Mouse (Mus musculus) embryonic facial prominence, embryonic 11.5 days (tissue): Measurements from ENCODE around the gene Gm6401. TPM values are rescaled to one million over a fixed set of nuclear protein-coding genes. Genes with fewer than 3 reads are reported as not detected.
"Not testable (repeated sequence)": the region's sequence is repeated elsewhere in the genome, so short reads cannot be mapped to it uniquely, and the experiment has no call there.

Source experiments
- ATAC-seq: fragments of 200-750 bp; cut with Nextera tagmentation; replicated peaks from 2 replicates; pipeline ENCODE4 v1.8.0; 2017; ENCODE audit warnings: low read depth; ENCODE audit not compliant: insufficient number of reproducible peaks, low FRiP score, low TSS enrichment
- DNase-seq: peaks from one replicate; pipeline ENCODE4 v3.0.0-alpha.2; 2015; ENCODE audit warnings: low spot score
- H3K27ac ChIP-seq: fragments of 300-500 bp; sonication (generic); replicated peaks from 2 replicates; pipeline ENCODE4 v1.5.1; 2014; ENCODE audit warnings: mild to moderate bottlenecking, low read depth, low read length, control low read depth
- H3K27me3 ChIP-seq: fragments of 300-500 bp; sonication (generic); 2 replicates; pipeline ENCODE4 v1.6.1; 2014; ENCODE audit warnings: mild to moderate bottlenecking, low read length, moderate library complexity, mixed read lengths; ENCODE audit not compliant: control insufficient read depth, insufficient read depth
- H3K36me3 ChIP-seq: fragments of 300-500 bp; sonication (generic); replicated peaks from 2 replicates; pipeline ENCODE4 v1.6.1; 2014; ENCODE audit warnings: low read depth, mild to moderate bottlenecking, low read length, moderate library complexity, mixed read lengths; ENCODE audit not compliant: control insufficient read depth, insufficient read depth
- H3K4me1 ChIP-seq: fragments of 300-500 bp; sonication (generic); 2 replicates; pipeline ENCODE4 v1.6.1; 2014; ENCODE audit warnings: low read length, mixed read lengths; ENCODE audit not compliant: control insufficient read depth, insufficient read depth
- H3K4me2 ChIP-seq: fragments of 300-500 bp; sonication (generic); 2 replicates; pipeline ENCODE4 v1.6.1; 2014; ENCODE audit warnings: low read depth, mild to moderate bottlenecking, control low read depth, low read length, moderate library complexity
- H3K4me3 ChIP-seq: fragments of 300-500 bp; sonication (generic); 2 replicates; pipeline ENCODE4 v1.5.1; 2014; ENCODE audit warnings: low read depth, low read length, control low read depth
- H3K9ac ChIP-seq: fragments of 300-500 bp; sonication (generic); replicated peaks from 2 replicates; pipeline ENCODE4 v1.6.1; 2014; ENCODE audit warnings: mild to moderate bottlenecking, control low read depth, low read length
- H3K9me3 ChIP-seq: fragments of 300-500 bp; sonication (generic); replicated peaks from 2 replicates; pipeline ENCODE4 v1.6.1; 2016; ENCODE audit warnings: mild to moderate bottlenecking, low read length, inconsistent platforms, mixed read lengths; ENCODE audit not compliant: control insufficient read depth
- WGBS: fragments of 180-500 bp; shearing (Covaris S2); extraction: QIAGEN DNeasy Blood & Tissue Kit; methylation state at CpG from one replicate; pipeline ENCODE4 v1.1.7; 2014; 5-methylcytosine and 5-hydroxymethylcytosine counted together
- polyA plus RNA-seq: library from polyadenylated mRNA; unstranded; fragments of >200 nt; fragmentation: Nextera tagmentation; extraction: Ambion mirVana; gene quantifications from 2 replicates; pipeline ENCODE4 v1.2.1, GENCODE M21; 2014

Gene Gm6401
- not detected in 2 replicates for polyA plus RNA-seq

- H3K4me1 ChIP-seq, DNase-seq, ATAC-seq, H3K27ac ChIP-seq, H3K9me3 ChIP-seq, H3K9ac ChIP-seq, H3K4me2 ChIP-seq, H3K36me3 ChIP-seq, H3K27me3 ChIP-seq, H3K4me3 ChIP-seq: not testable (repeated sequence)
- 75% methylated on average over 1 of the region's 1 CpGs for WGBS
Observed at GRCm38 (mm10) chr14:41967827-41968226, at the start of gene Gm6401. Gene Gm6401 (minus strand): TSS chr14:41967927.

DNA sequence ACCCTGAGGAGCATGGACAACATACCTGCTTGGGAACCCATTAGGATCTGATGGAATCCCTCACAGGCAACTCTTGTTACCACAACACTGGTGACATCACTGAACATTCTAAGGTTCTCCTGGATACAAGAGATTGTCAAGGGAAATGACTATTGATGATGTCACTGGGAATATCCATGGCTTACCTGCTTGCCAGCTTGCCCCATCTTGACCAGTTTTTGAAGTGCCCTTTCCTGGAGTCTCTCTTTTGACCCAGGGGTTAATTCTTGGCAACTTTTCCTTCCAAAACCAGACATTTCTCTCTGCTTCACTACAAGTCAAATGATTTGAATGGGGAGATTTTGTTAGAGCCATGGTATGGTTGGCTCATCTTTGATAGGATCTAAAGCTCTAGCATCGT lies 15.5 kb upstream of the Gm6401 start, which contains the start of gene Gm3543:
Gm3543 (minus strand) TSS at position 101 of the 400 bp plus-strand sequence.
- H3K9ac ChIP-seq, H3K4me2 ChIP-seq, H3K9me3 ChIP-seq, ATAC-seq, H3K36me3 ChIP-seq, H3K4me1 ChIP-seq, H3K4me3 ChIP-seq, DNase-seq, H3K27me3 ChIP-seq, H3K27ac ChIP-seq: not testable (repeated sequence)
- no CpG with 5 or more reads among the region's 1 CpGs for WGBS

DNA sequence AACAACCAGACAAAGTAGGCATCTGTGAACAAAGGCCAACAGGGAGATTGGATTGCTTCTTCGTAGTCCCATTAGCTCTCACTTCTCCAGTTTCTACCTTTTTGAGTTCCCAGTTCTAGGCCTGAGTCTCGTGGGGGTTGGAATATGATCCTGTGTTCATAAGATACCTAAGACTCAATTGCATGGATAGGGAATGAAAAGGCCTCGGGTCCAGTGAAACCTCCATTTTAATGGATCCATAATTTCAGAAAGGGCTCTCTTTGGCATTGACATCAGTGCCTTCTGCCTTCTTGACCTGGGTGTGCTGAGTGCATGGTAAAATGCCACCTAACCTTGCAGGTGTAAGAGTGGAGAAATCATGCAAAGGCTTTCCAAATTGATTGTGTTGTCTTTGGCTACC lies 869 bp upstream of the Gm6401 start:
- H3K27ac ChIP-seq, H3K4me3 ChIP-seq, DNase-seq, H3K4me2 ChIP-seq, ATAC-seq, H3K9me3 ChIP-seq, H3K9ac ChIP-seq, H3K4me1 ChIP-seq, H3K27me3 ChIP-seq, H3K36me3 ChIP-seq: not testable (repeated sequence)
- 70% methylated on average over 3 of the region's 3 CpGs for WGBS

- not testable (repeated sequence) for H3K9ac ChIP-seq, ATAC-seq, H3K9me3 ChIP-seq, H3K36me3 ChIP-seq, H3K27ac ChIP-seq, H3K4me1 ChIP-seq, DNase-seq, H3K27me3 ChIP-seq, H3K4me2 ChIP-seq, H3K4me3 ChIP-seq
- 65% methylated on average over 4 of the region's 4 CpGs for WGBS
Observed at GRCm38 (mm10) chr14:41964095-41964494, 3.6 kb downstream of the Gm6401 start.

DNA sequence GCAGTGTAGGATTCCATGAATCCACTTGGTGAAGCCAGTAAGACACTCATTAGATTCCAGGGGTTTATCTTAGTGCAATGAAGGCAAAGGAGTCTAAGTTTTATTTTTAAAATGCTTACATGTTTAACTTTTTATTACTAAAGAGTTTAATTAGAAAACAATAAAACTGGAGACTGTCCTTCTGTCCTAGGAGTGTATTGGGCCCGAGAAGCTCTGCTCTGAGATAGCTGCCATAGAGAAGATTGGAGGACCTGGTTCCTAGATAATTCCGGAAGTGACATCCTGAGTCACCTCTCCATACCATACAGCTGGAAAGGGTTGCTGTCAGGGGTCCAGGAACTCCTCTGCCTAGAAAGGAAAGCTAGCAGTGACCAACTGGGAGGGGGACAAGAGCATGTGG lies 24.0 kb downstream of the Gm6401 start, which contains the start of gene 1700024B05Rik:
1700024B05Rik (plus strand) TSS at position 301 of the 400 bp plus-strand sequence.
- H3K4me2 ChIP-seq, H3K9me3 ChIP-seq, H3K36me3 ChIP-seq, H3K27ac ChIP-seq, H3K4me1 ChIP-seq, H3K9ac ChIP-seq, H3K4me3 ChIP-seq, H3K27me3 ChIP-seq, DNase-seq, ATAC-seq: not testable (repeated sequence)
- WGBS: 90% methylated on average over 1 of the region's 2 CpGs

GRCm38 (mm10) chr14:41924649-41925048 lies 43.1 kb downstream of the Gm6401 start, which contains the start of gene 1700049E17Rik1:
Gene 1700049E17Rik1 (plus strand): TSS chr14:41924949.
- H3K4me1 ChIP-seq, H3K27ac ChIP-seq, H3K27me3 ChIP-seq, H3K9me3 ChIP-seq, H3K9ac ChIP-seq, ATAC-seq, H3K4me2 ChIP-seq, H3K36me3 ChIP-seq, H3K4me3 ChIP-seq, DNase-seq: not testable (repeated sequence)
- WGBS: no CpG with 5 or more reads among the region's 1 CpGs

Other genes starting within 250 kb of the Gm6401 start
- gene Gm7929, start 217.3 kb downstream of the Gm6401 start, polyA plus RNA-seq: not detected in 2 replicates
- gene Gm47189, start 195.5 kb downstream of the Gm6401 start, polyA plus RNA-seq: not detected in 2 replicates
- not detected in 2 replicates for gene Gm7980, start 60.6 kb downstream of the Gm6401 start, polyA plus RNA-seq
- gene 1700049E17Rik1, start 43.0 kb downstream of the Gm6401 start, polyA plus RNA-seq: not detected in 2 replicates
- gene 1700024B05Rik, start 23.9 kb downstream of the Gm6401 start, polyA plus RNA-seq: not detected in 2 replicates
- gene Gm3543, start 15.4 kb upstream of the Gm6401 start, polyA plus RNA-seq: not detected in 2 replicates
- not detected in 2 replicates for gene Gm7951, start 149.4 kb upstream of the Gm6401 start, polyA plus RNA-seq
- gene Gm17027, start 194.7 kb upstream of the Gm6401 start, polyA plus RNA-seq: not detected in 2 replicates
- gene Gm3573, start 222.9 kb upstream of the Gm6401 start, polyA plus RNA-seq: not detected in 2 replicates